Mouse (Mus musculus) forebrain, postnatal 0 days (tissue): ENCODE results near the gene Gba2. TPM values are rescaled to one million over a fixed set of nuclear protein-coding genes. Genes with fewer than 3 reads are reported as not detected.
"Not testable (repeated sequence)": the region's sequence is repeated elsewhere in the genome, so short reads cannot be mapped to it uniquely, and the experiment has no call there.

ENCODE experiments used
- ATAC-seq: fragments of 200-750 bp; cut with Nextera tagmentation; 2 replicates; pipeline ENCODE4 v1.8.0; 2017; ENCODE audit warnings: mild to moderate bottlenecking, moderate library complexity
- DNase-seq: peaks from one replicate; pipeline ENCODE4 v3.0.0-alpha.2; 2015
- H3K27ac ChIP-seq: fragments of 300-500 bp; sonication (generic); 2 replicates; pipeline ENCODE4 v1.5.1; 2014; ENCODE audit warnings: low read depth, mild to moderate bottlenecking, antibody characterized with exemption, low read length, moderate library complexity, mixed read lengths
- H3K27me3 ChIP-seq: fragments of 300-500 bp; sonication (generic); 2 replicates; pipeline ENCODE4 v1.6.1; 2014; ENCODE audit warnings: mild to moderate bottlenecking, low read length, mixed read lengths; ENCODE audit not compliant: insufficient read depth
- H3K36me3 ChIP-seq: fragments of 300-500 bp; sonication (generic); 2 replicates; pipeline ENCODE4 v1.6.1; 2014; ENCODE audit warnings: mild to moderate bottlenecking, moderate library complexity; ENCODE audit not compliant: insufficient read depth
- H3K4me1 ChIP-seq: fragments of 300-500 bp; sonication (generic); 2 replicates; pipeline ENCODE4 v1.6.1; 2014; ENCODE audit warnings: antibody characterized with exemption; ENCODE audit not compliant: insufficient read depth
- H3K4me2 ChIP-seq: fragments of 300-500 bp; sonication (generic); 2 replicates; pipeline ENCODE4 v1.6.1; 2014; ENCODE audit warnings: low read depth, mild to moderate bottlenecking, moderate library complexity
- H3K4me3 ChIP-seq: fragments of 300-500 bp; sonication (generic); 2 replicates; pipeline ENCODE4 v1.5.1; 2014; ENCODE audit warnings: low read depth, low read length, mixed read lengths
- H3K9ac ChIP-seq: fragments of 300-500 bp; sonication (generic); 2 replicates; pipeline ENCODE4 v1.6.1; 2014; ENCODE audit warnings: mild to moderate bottlenecking
- H3K9me3 ChIP-seq: fragments of 300-500 bp; sonication (generic); 2 replicates; pipeline ENCODE4 v1.6.1; 2016; ENCODE audit warnings: low read length
- CTCF ChIP-seq: sonication (generic); IDR thresholded peaks from 2 replicates; pipeline ENCODE4 v1.5.1; 2016; ENCODE audit warnings: antibody characterized with exemption, control low read depth, low read depth
- WGBS: fragments of 180-500 bp; shearing (Covaris S2); extraction: QIAGEN DNeasy Blood & Tissue Kit; methylation state at CpG from one replicate; pipeline ENCODE4 v1.1.7; 2014; 5-methylcytosine and 5-hydroxymethylcytosine counted together
- polyA plus RNA-seq: library from polyadenylated mRNA; unstranded; fragments of >200 nt; fragmentation: Nextera tagmentation; extraction: Ambion mirVana; gene quantifications from 2 replicates; pipeline ENCODE4 v1.2.1, GENCODE M21; 2015
- total RNA-seq: library from RNA; depleted of rRNA; stranded (reverse); fragments of >200 nt; gene quantifications from 2 replicates; pipeline ENCODE4 v1.2.3, GENCODE M21; 2014

Gene Gba2
- total and polyA plus RNA-seq, 2 experiments from 2014 or later = 31.6 to 45.4 TPM

DNA sequence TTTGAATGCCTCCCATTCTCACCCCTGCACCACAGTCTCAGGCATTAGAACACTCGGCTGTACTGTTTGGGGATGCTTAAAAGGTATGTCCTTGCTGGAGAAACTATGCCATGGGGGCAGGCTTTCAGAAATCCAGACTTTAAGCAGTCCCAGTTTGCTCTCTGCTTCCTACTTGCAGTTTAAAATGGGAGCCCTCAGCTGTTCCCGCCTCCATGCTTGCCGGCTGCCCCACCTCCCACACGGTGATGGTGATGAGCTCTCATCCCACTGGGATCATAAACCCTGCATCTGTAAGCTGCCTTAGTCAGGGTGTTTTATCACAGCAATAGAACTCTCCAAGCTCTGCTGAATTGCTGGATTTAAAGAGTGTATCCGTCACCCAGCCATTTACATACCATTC is 26.2 kb downstream of the Gba2 start:
- no peak for ATAC-seq

DNA sequence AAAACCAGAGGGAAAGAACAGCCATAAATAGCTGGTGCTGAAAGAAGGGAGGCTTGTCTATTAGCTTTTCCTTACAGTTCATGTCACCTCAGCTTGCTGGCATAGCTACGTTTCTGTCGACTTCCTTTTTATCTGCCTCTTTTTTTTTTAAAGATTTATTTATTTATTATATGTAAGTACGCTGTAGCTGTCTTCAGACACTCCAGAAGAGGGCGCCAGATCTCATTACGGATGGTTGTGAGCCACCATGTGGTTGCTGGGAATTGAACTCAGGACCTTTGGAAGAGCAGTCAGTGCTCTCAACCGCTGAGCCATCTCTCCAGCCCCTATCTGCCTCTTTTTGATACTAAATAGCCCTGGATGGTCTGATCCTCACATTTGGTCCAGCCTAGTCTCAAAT is 26.8 kb downstream of the Gba2 start:
- not testable (repeated sequence) for H3K27ac ChIP-seq, H3K27me3 ChIP-seq, ATAC-seq, H3K4me1 ChIP-seq, H3K4me3 ChIP-seq, H3K4me2 ChIP-seq, H3K9ac ChIP-seq, DNase-seq, H3K9me3 ChIP-seq
- peaks cover 96% of the 10 kb centered on the region for H3K36me3 ChIP-seq
- WGBS = 89% methylated on average over 6 of the region's 6 CpGs

More for the DNA sequence above, 26.2 kb downstream of the Gba2 start:
- no peaks in the 10 kb centered on the region for H3K27me3 ChIP-seq
- no peak for DNase-seq
- no peak overlapping the region for H3K9ac ChIP-seq
- H3K4me2 ChIP-seq = no peak overlapping the region
- no peaks in the 10 kb centered on the region for H3K9me3 ChIP-seq
- WGBS = 97% methylated on average over 5 of the region's 5 CpGs
- no peak overlapping the region for H3K27ac ChIP-seq
- H3K4me3 ChIP-seq = no peak overlapping the region
- TF ChIP-seq CTCF = no peak
- H3K36me3 ChIP-seq = peaks cover 92% of the 10 kb centered on the region
- no peaks in the 10 kb centered on the region for H3K4me1 ChIP-seq

GRCm38 (mm10) chr4:43549055-43549454 is 29.6 kb downstream of the Gba2 start:
- Histone ChIP-seq H3K27ac (no peak overlapping the region), H3K36me3 (peaks cover 98% of the 10 kb centered on the region), H3K27me3 (no peaks in the 10 kb centered on the region), H3K9ac (no peak overlapping the region), H3K4me1 (no peaks in the 10 kb centered on the region), H3K9me3 (no peaks in the 10 kb centered on the region), H3K4me2 (no peak overlapping the region), H3K4me3 (no peak overlapping the region)
- ATAC-seq (no peak), DNase-seq (no peak)
- no peak for TF ChIP-seq CTCF
- 94% methylated on average over 12 of the region's 12 CpGs for WGBS

DNA sequence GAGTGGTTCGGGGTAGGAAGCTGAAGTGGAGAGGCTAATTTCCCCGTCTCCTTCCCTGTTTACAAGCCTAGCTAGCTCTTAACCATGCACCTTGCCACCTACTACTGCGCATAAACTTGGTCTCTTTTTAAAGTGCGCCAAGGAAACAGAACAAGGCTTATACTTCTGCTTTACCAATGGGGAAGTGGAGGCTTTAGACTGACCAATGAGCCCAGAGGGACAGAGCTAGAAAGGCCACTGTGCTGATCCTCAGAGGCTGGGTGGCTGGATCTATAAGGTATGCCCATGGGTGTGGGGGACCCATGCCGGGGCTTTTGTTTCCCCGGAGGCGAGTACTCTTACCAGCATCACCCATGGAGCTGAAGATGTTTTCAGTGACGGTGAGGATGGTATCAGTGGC is 31.5 kb downstream of the Gba2 start:
- Histone ChIP-seq H3K36me3 (peaks cover 98% of the 10 kb centered on the region), H3K9me3 (no peaks in the 10 kb centered on the region), H3K27ac (no peak overlapping the region), H3K4me3 (no peak overlapping the region), H3K4me1 (no peaks in the 10 kb centered on the region), H3K4me2 (no peak overlapping the region), H3K9ac (no peak overlapping the region), H3K27me3 (no peaks in the 10 kb centered on the region)
- DNase-seq (no peak), ATAC-seq (no peak)
- no peak for TF ChIP-seq CTCF
- WGBS = 96% methylated on average over 8 of the region's 8 CpGs

- H3K9me3 ChIP-seq = no peaks in the 10 kb centered on the region
- no peak overlapping the region for H3K27ac ChIP-seq
- H3K27me3 ChIP-seq = no peaks in the 10 kb centered on the region
- H3K4me1 ChIP-seq = no peaks in the 10 kb centered on the region
- no peak for ATAC-seq
- no peak for DNase-seq
- no peak for TF ChIP-seq CTCF
- H3K36me3 ChIP-seq = peaks cover 97% of the 10 kb centered on the region
- 90% methylated on average over 12 of the region's 12 CpGs for WGBS
- H3K9ac ChIP-seq = no peak overlapping the region
- H3K4me3 ChIP-seq = no peak overlapping the region
- no peak overlapping the region for H3K4me2 ChIP-seq
Observed at GRCm38 (mm10) chr4:43546375-43547047, 32.2 kb downstream of the Gba2 start.

- no peak for ATAC-seq
- DNase-seq = no peak
- H3K4me2 ChIP-seq = no peak overlapping the region
- no peaks in the 10 kb centered on the region for H3K27me3 ChIP-seq
- H3K36me3 ChIP-seq = peaks cover 89% of the 10 kb centered on the region
- H3K4me1 ChIP-seq = no peaks in the 10 kb centered on the region
- no peak overlapping the region for H3K4me3 ChIP-seq
- no peak overlapping the region for H3K9ac ChIP-seq
- no peaks in the 10 kb centered on the region for H3K9me3 ChIP-seq
- no peak overlapping the region for H3K27ac ChIP-seq
- 81% methylated on average over 3 of the region's 3 CpGs for WGBS
- TF ChIP-seq CTCF = no peak
Observed at GRCm38 (mm10) chr4:43542044-43542443, 36.6 kb downstream of the Gba2 start.

GRCm38 (mm10) chr4:43536031-43536430 is 42.6 kb downstream of the Gba2 start:
- Histone ChIP-seq H3K27ac (no peak overlapping the region), H3K4me3 (no peak overlapping the region), H3K4me1 (no peaks in the 10 kb centered on the region), H3K27me3 (no peaks in the 10 kb centered on the region), H3K9me3 (no peaks in the 10 kb centered on the region), H3K9ac (no peak overlapping the region), H3K36me3 (peaks cover 83% of the 10 kb centered on the region), H3K4me2 (no peak overlapping the region)
- DNase-seq = no peak
- no peak for ATAC-seq
- 93% methylated on average over 9 of the region's 9 CpGs for WGBS
- TF ChIP-seq CTCF = no peak
